Mouse (Mus musculus) spleen, adult 2 months (tissue): Measurements from ENCODE around the gene Haus3. TPM values are rescaled to one million over a fixed set of nuclear protein-coding genes. Genes with fewer than 3 reads are reported as not detected.

Experiments
- DNase-seq, 2 experiments: peaks; one replicate each; pipeline versions ENCODE4 v3.0.0 to v3.0.0-alpha.2; 2012 to 2021; ENCODE audit warnings: low spot score in 2 of 2, low read depth in 1 of 2
- H3K27ac ChIP-seq: fragments of 200-500 bp; 2 replicates; pipeline ENCODE4 v1.5.1; 2012; ENCODE audit warnings: low read length, inconsistent platforms; ENCODE audit not compliant: insufficient read depth
- H3K27me3 ChIP-seq: fragments of 200-500 bp; 2 replicates; pipeline ENCODE4 v1.6.1; 2012; ENCODE audit warnings: mild to moderate bottlenecking, moderate library complexity, low read length, inconsistent platforms; ENCODE audit not compliant: control insufficient read depth, insufficient read depth
- H3K36me3 ChIP-seq: fragments of 200-500 bp; 2 replicates; pipeline ENCODE4 v1.6.1; 2012; ENCODE audit warnings: mild to moderate bottlenecking, low read length, inconsistent platforms; ENCODE audit not compliant: control insufficient read depth, insufficient read depth
- H3K4me1 ChIP-seq: fragments of 200-500 bp; 2 replicates; pipeline ENCODE4 v1.6.1; 2011; ENCODE audit warnings: inconsistent platforms; ENCODE audit not compliant: control insufficient read depth, insufficient read depth, insufficient read length
- H3K4me3 ChIP-seq: fragments of 200-500 bp; 2 replicates; pipeline ENCODE4 v1.5.1; 2011; ENCODE audit warnings: mild to moderate bottlenecking, inconsistent platforms; ENCODE audit not compliant: insufficient read depth, insufficient read length; ENCODE audit errors: extremely low read depth
- CTCF ChIP-seq: fragments of 200-500 bp; IDR thresholded peaks from 2 replicates; pipeline ENCODE4 v1.5.1; 2011; ENCODE audit warnings: mild to moderate bottlenecking, inconsistent platforms; ENCODE audit not compliant: insufficient read depth, insufficient read length, insufficient replicate concordance; ENCODE audit errors: extremely low read depth
- POLR2A ChIP-seq: fragments of 200-500 bp; IDR thresholded peaks from 2 replicates; pipeline ENCODE4 v1.6.1; 2011; ENCODE audit warnings: low read depth, low read length, inconsistent platforms
- WGBS: fragments of 180-500 bp; shearing (Covaris S2); methylation state at CpG from one replicate; pipeline ENCODE4 v1.1.7; 2018; 5-methylcytosine and 5-hydroxymethylcytosine counted together
- polyA plus RNA-seq: library from polyadenylated mRNA; depleted of rRNA; stranded (reverse); fragments of >200 nt; gene quantifications from 2 replicates; pipeline ENCODE4 v1.2.3, GENCODE M21; 2012

The Haus3 gene
- polyA plus RNA-seq, 1 experiment = 0.70 TPM

GRCm38 (mm10) chr5:34205788-34206187 lies 36.5 kb upstream of the Haus3 start:
- Histone ChIP-seq H3K36me3 (no peaks in the 10 kb centered on the region), H3K27me3 (no peaks in the 10 kb centered on the region), H3K4me3 (no peak overlapping the region), H3K27ac (no peak overlapping the region), H3K4me1 (no peaks in the 10 kb centered on the region; the same call in 1 of the 2 replicates)
- WGBS = 80% methylated on average over 2 of the region's 2 CpGs
- TF ChIP-seq CTCF = no peak
- DNase-seq = no peak

GRCm38 (mm10) chr5:34204911-34205310 lies 35.6 kb upstream of the Haus3 start:
- WGBS = 95% methylated on average over 2 of the region's 2 CpGs
- no peaks in the 10 kb centered on the region for H3K36me3 ChIP-seq
- no peak overlapping the region for H3K4me3 ChIP-seq
- no peaks in the 10 kb centered on the region for H3K27me3 ChIP-seq
- no peak for DNase-seq
- no peaks in the 10 kb centered on the region; the same call in 1 of the 2 replicates for H3K4me1 ChIP-seq
- no peak overlapping the region for H3K27ac ChIP-seq
- TF ChIP-seq POLR2A (no peak), CTCF (no peak)

- H3K4me1 ChIP-seq = peaks cover 5% of the 10 kb centered on the region
- 94% methylated on average over 4 of the region's 4 CpGs for WGBS
Observed at GRCm38 (mm10) chr5:34202006-34202405, 32.7 kb upstream of the Haus3 start.

GRCm38 (mm10) chr5:34201396-34201795 lies 32.1 kb upstream of the Haus3 start:
- Histone ChIP-seq H3K4me3 (no peak overlapping the region), H3K27me3 (no peaks in the 10 kb centered on the region), H3K36me3 (no peaks in the 10 kb centered on the region), H3K4me1 (peaks cover 11% of the 10 kb centered on the region), H3K27ac (no peak overlapping the region)
- DNase-seq = no peak
- no peak for TF ChIP-seq POLR2A
- TF ChIP-seq CTCF = peak; percentile 8; the same call in 1 of the 2 replicates
- 37% methylated on average over 2 of the region's 2 CpGs for WGBS

More at GRCm38 (mm10) chr5:34202006-34202405, 32.7 kb upstream of the Haus3 start:
- no peaks in the 10 kb centered on the region for H3K27me3 ChIP-seq
- H3K4me3 ChIP-seq = no peak overlapping the region
- no peak for TF ChIP-seq POLR2A
- TF ChIP-seq CTCF = no peak
- no peak for DNase-seq
- no peak overlapping the region for H3K27ac ChIP-seq
- H3K36me3 ChIP-seq = no peaks in the 10 kb centered on the region

GRCm38 (mm10) chr5:34198615-34199014 lies 29.3 kb upstream of the Haus3 start:
- Histone ChIP-seq H3K4me1 (peaks cover 24% of the 10 kb centered on the region), H3K27me3 (no peaks in the 10 kb centered on the region), H3K36me3 (no peaks in the 10 kb centered on the region), H3K27ac (no peak overlapping the region), H3K4me3 (no peak overlapping the region)
- TF ChIP-seq CTCF (no peak), POLR2A (no peak)
- WGBS = 43% methylated on average over 6 of the region's 6 CpGs
- DNase-seq = no peak

- 63% methylated on average over 4 of the region's 4 CpGs for WGBS
- TF ChIP-seq POLR2A = no peak
- no peak for TF ChIP-seq CTCF
Observed at GRCm38 (mm10) chr5:34197243-34197642, 27.9 kb upstream of the Haus3 start.

GRCm38 (mm10) chr5:34196423-34196822 lies 27.1 kb upstream of the Haus3 start:
- peaks cover 24% of the 10 kb centered on the region for H3K4me1 ChIP-seq
- no peaks in the 10 kb centered on the region for H3K36me3 ChIP-seq
- no peak; the same call in 1 of the 2 replicates for TF ChIP-seq POLR2A
- TF ChIP-seq CTCF = no peak
- no peaks in the 10 kb centered on the region for H3K27me3 ChIP-seq
- H3K4me3 ChIP-seq = no peak overlapping the region
- H3K27ac ChIP-seq = peak overlapping the region; percentile 72
- peak; percentile 70 for DNase-seq
- WGBS = 16% methylated on average over 7 of the region's 7 CpGs

More at GRCm38 (mm10) chr5:34197243-34197642, 27.9 kb upstream of the Haus3 start:
- Histone ChIP-seq H3K27me3 (no peaks in the 10 kb centered on the region), H3K36me3 (no peaks in the 10 kb centered on the region), H3K4me1 (peaks cover 24% of the 10 kb centered on the region), H3K27ac (peak overlapping the region; percentile 49; the same call in 1 of the 2 replicates), H3K4me3 (no peak overlapping the region)
- DNase-seq = no peak
